Mouse (Mus musculus) hindbrain, embryonic 14.5 days (tissue): ENCODE measurements around the gene Extl1. TPM values are rescaled to one million over a fixed set of nuclear protein-coding genes. Genes with fewer than 3 reads are reported as not detected.

ENCODE experiments used
- ATAC-seq: fragments of 200-750 bp; cut with Nextera tagmentation; 2 replicates; pipeline ENCODE4 v1.8.0; 2017; ENCODE audit warnings: moderate number of reproducible peaks, mild to moderate bottlenecking, moderate TSS enrichment, moderate library complexity; ENCODE audit not compliant: low FRiP score
- DNase-seq: peaks from one replicate; pipeline ENCODE4 v3.0.0-alpha.2; 2015; ENCODE audit warnings: low spot score
- H3K27ac ChIP-seq: fragments of 300-500 bp; sonication (generic); 2 replicates; pipeline ENCODE4 v1.5.1; 2014; ENCODE audit warnings: mild to moderate bottlenecking, moderate library complexity
- H3K27me3 ChIP-seq: fragments of 300-500 bp; sonication (generic); 2 replicates; pipeline ENCODE4 v1.6.1; 2014; ENCODE audit warnings: mild to moderate bottlenecking, low read length, mixed read lengths; ENCODE audit not compliant: control insufficient read depth, insufficient read depth
- H3K36me3 ChIP-seq: fragments of 300-500 bp; sonication (generic); replicated peaks from 2 replicates; pipeline ENCODE4 v1.6.1; 2014; ENCODE audit not compliant: control insufficient read depth, insufficient read depth
- H3K4me1 ChIP-seq: fragments of 300-500 bp; sonication (generic); replicated peaks from 2 replicates; pipeline ENCODE4 v1.6.1; 2014; ENCODE audit warnings: antibody characterized with exemption, low read length, mixed read lengths; ENCODE audit not compliant: control insufficient read depth, insufficient read depth
- H3K4me2 ChIP-seq: fragments of 300-500 bp; sonication (generic); replicated peaks from 2 replicates; pipeline ENCODE4 v1.6.1; 2014; ENCODE audit warnings: mild to moderate bottlenecking, moderate library complexity
- H3K4me3 ChIP-seq: fragments of 300-500 bp; sonication (generic); replicated peaks from 2 replicates; pipeline ENCODE4 v1.5.1; 2014; ENCODE audit warnings: mild to moderate bottlenecking, low read length
- H3K9ac ChIP-seq: fragments of 300-500 bp; sonication (generic); 2 replicates; pipeline ENCODE4 v1.6.1; 2014
- H3K9me3 ChIP-seq: fragments of 300-500 bp; sonication (generic); 2 replicates; pipeline ENCODE4 v1.6.1; 2016; ENCODE audit warnings: low read length; ENCODE audit not compliant: control insufficient read depth
- WGBS: fragments of 180-500 bp; shearing (Covaris S2); extraction: QIAGEN DNeasy Blood & Tissue Kit; methylation state at CpG from one replicate; pipeline ENCODE4 v1.1.7; 2014; 5-methylcytosine and 5-hydroxymethylcytosine counted together
- polyA plus RNA-seq: library from polyadenylated mRNA; unstranded; fragments of >200 nt; fragmentation: Nextera tagmentation; extraction: Ambion mirVana; gene quantifications from 2 replicates; pipeline ENCODE4 v1.2.1, GENCODE M21; 2014

Extl1 gene
- polyA plus RNA-seq, 1 experiment from 2014 or later: 0.58 TPM

DNA sequence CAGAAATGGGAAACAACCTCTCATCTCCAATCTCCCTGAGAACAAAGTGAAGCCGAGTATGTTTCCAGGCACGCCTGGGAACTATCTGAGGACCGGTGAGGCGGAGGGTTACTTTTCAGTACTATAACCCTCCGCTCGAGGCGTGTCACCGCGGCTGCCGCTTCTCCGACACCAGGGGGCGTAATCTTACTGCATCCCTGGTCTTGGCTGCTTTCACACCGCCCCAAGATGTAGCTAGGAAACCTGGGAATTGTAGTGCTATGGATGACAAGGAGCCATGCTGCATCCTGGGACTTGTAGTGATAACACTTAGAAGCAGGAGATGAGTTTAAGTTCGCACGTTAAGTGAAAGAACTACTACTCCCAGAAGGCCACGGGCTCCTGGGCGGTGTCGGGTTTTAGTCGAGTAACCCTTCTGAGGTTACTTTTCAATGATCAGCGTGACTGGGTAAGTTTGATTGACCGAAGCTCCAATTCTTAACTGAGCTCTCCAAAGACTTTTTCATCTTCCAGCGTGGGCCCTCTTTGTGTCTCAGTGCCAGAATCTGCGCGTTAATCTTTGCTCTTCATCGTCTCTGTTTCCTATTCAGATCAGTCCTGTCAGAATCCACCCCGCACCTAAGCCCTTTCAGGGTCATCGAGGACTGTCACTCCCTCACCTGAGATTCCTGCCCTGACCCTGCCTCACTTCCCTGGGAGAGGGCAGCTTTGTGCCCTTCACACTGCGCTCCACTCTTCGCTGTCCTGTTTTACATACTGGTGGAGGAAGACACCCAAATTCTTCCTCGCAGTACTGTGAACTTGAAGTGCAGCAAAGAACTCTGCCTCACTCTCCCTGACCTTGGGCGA is 12.6 kb upstream of the Extl1 start, which contains the start of gene Pafah2:
Pafah2 (plus strand) TSS at position 344 of the 849 bp plus-strand sequence.
- Histone ChIP-seq H3K27ac (peak within 1 kb of the TSS; percentile 82), H3K36me3 (no peaks in the 10 kb centered on the region), H3K9me3 (no peaks in the 10 kb centered on the region), H3K4me2 (peak within 1 kb of the TSS; percentile 97), H3K4me1 (peaks cover 26% of the 10 kb centered on the region; the same call in 1 of the 2 replicates), H3K4me3 (peak within 1 kb of the TSS; percentile 49), H3K9ac (peak within 1 kb of the TSS; percentile 63), H3K27me3 (no peaks in the 10 kb centered on the region)
- DNase-seq (peak; percentile 98), ATAC-seq (peak; percentile 98)
- under 1% methylated on average over 31 of the region's 31 CpGs for WGBS

DNA sequence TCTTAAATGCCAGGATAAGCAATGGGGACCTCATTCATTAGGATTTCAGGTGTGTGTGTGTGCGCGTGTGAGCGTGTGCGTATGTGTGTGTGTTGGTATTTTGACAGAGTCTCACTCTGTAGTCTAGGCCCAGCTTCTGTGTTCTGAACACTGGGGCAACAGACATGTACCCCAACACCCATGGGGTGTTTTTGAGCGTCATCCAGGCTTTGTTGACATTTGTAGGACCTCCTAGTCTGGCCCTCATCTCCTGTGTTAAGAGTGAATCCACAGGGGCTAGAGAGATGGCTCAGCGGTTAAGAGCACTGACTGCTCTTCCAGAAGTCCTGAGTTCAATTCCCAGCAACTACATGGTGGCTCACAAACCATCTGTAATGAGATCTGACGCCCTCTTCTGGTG is 11.5 kb upstream of the Extl1 start:
- peaks cover 16% of the 10 kb centered on the region; the same call in 1 of the 2 replicates for H3K4me1 ChIP-seq
- no peak overlapping the region for H3K4me3 ChIP-seq
- no peak overlapping the region; the same call in 1 of the 2 replicates for H3K27ac ChIP-seq
- WGBS: 95% methylated on average over 7 of the region's 7 CpGs
- H3K27me3 ChIP-seq: no peaks in the 10 kb centered on the region
- H3K9ac ChIP-seq: peak overlapping the region; percentile 56; the same call in 1 of the 2 replicates
- H3K36me3 ChIP-seq: no peaks in the 10 kb centered on the region
- ATAC-seq: no peak
- peak overlapping the region; percentile 97 for H3K4me2 ChIP-seq
- no peak for DNase-seq
- no peaks in the 10 kb centered on the region for H3K9me3 ChIP-seq

DNA sequence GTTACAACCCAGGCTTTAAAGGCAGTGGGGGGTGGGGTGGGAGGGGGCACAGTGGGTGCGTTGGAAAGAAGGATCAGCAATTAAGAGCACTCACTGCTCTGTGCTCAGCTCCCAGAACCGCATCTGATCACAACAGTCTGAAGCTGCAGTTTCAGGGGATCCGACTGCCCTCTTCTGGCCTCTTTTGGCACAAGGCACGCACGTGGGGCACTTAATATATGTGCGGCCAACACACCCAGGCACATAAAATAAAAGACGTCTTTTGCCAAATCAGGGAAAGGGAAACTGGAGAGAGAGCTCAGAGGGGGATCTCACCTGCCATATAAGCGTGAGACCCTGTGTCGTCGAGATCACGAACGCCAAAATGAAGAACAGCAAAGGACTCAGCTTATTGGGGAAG is 9.4 kb upstream of the Extl1 start:
- H3K36me3 ChIP-seq: no peaks in the 10 kb centered on the region
- H3K4me2 ChIP-seq: no peak overlapping the region
- no peak for DNase-seq
- no peak for ATAC-seq
- peaks cover 9% of the 10 kb centered on the region; the same call in 1 of the 2 replicates for H3K4me1 ChIP-seq
- WGBS: 21% methylated on average over 12 of the region's 12 CpGs
- H3K27ac ChIP-seq: no peak overlapping the region
- no peak overlapping the region for H3K4me3 ChIP-seq
- H3K9ac ChIP-seq: no peak overlapping the region
- no peaks in the 10 kb centered on the region for H3K9me3 ChIP-seq
- H3K27me3 ChIP-seq: no peaks in the 10 kb centered on the region

GRCm38 (mm10) chr4:134392595-134392994 is 8.9 kb upstream of the Extl1 start:
- no peaks in the 10 kb centered on the region for H3K9me3 ChIP-seq

DNA sequence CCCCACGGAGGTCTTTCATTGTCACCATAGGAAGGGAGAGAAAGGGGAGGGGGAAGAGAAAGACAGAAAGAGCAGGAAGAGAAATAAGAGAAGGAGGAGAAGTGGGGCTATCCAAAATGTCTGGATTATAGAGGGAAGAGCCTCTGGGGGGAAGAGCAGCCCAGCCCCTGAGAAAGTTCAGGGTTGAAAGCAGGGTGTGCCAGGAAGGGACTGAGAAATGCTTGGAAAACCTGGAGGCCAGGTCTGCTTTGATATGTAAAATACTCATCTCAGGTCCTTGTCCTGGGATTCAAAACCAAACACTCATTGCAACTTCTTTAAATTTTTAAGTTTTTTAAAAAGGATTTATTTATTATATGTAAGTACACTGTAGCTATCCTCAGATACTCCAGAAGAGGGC is 8.0 kb upstream of the Extl1 start:
- WGBS: 80% methylated on average over 1 of the region's 1 CpGs
- no peak overlapping the region for H3K4me2 ChIP-seq
- DNase-seq (no peak), ATAC-seq (no peak)
- H3K27ac ChIP-seq: no peak overlapping the region
- H3K9me3 ChIP-seq: no peaks in the 10 kb centered on the region
- H3K4me1 ChIP-seq: peaks cover 3% of the 10 kb centered on the region; the same call in 1 of the 2 replicates
- H3K4me3 ChIP-seq: no peak overlapping the region
- no peaks in the 10 kb centered on the region for H3K27me3 ChIP-seq
- no peak overlapping the region for H3K9ac ChIP-seq
- H3K36me3 ChIP-seq: no peaks in the 10 kb centered on the region

More at GRCm38 (mm10) chr4:134392595-134392994, 8.9 kb upstream of the Extl1 start:
- Histone ChIP-seq H3K36me3 (no peaks in the 10 kb centered on the region), H3K9ac (no peak overlapping the region), H3K27me3 (no peaks in the 10 kb centered on the region), H3K27ac (no peak overlapping the region), H3K4me2 (no peak overlapping the region), H3K4me1 (peaks cover 9% of the 10 kb centered on the region; the same call in 1 of the 2 replicates), H3K4me3 (no peak overlapping the region)
- DNase-seq (no peak), ATAC-seq (no peak)
- WGBS: 14% methylated on average over 8 of the region's 8 CpGs

- DNase-seq: peak; percentile 68
- Histone ChIP-seq H3K4me3 (no peak overlapping the region), H3K4me1 (no peaks in the 10 kb centered on the region), H3K4me2 (no peak overlapping the region), H3K9me3 (no peaks in the 10 kb centered on the region), H3K9ac (no peak overlapping the region), H3K27me3 (no peaks in the 10 kb centered on the region), H3K27ac (no peak overlapping the region), H3K36me3 (no peaks in the 10 kb centered on the region)
- ATAC-seq: no peak
- 11% methylated on average over 5 of the region's 5 CpGs for WGBS
Measured at GRCm38 (mm10) chr4:134388397-134388796, 4.7 kb upstream of the Extl1 start.

DNA sequence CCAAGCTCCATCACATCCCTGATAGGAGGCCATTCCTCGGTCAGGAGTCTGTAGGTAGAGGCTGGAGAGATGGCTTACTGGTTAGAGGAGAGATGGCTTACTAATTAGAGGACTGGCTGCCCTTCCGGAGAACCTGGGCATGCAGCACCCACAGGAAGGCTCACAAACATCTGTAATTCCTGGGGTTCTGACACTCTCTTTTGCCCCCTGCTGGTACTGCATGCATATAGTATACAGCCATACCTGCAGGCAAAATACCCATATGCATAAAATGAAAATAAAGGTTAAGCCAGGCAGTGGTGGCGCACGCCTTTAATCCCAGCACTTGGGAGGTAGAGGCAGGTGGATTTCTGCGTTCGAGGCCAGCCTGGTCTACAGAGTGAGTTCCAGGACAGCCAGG is 3.6 kb upstream of the Extl1 start:
- Histone ChIP-seq H3K4me1 (no peaks in the 10 kb centered on the region), H3K36me3 (no peaks in the 10 kb centered on the region), H3K4me3 (no peak overlapping the region), H3K4me2 (no peak overlapping the region), H3K9me3 (no peaks in the 10 kb centered on the region), H3K27ac (no peak overlapping the region), H3K9ac (no peak overlapping the region), H3K27me3 (no peaks in the 10 kb centered on the region)
- 77% methylated on average over 6 of the region's 6 CpGs for WGBS
- no peak for ATAC-seq
- no peak for DNase-seq

DNA sequence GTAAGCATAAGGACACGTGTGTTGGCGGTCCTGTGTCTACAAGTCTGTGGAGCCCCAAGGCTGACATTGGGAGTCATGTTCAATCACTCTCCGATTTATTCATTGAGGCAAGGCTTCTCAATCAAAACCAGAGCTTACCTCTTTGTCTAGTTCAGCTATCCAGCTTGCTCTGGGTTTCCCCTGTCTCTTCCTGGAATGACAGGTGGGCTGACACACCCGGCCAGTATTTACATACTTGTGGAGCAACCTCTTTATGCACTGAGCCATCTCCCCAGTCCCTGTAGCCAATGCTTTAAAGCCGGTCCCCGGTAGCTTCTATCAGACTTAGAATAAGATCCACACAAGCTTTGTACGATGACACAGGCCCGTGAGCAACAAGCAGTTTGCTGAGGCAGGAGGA is 4.1 kb downstream of the Extl1 start:
- H3K36me3 ChIP-seq: no peaks in the 10 kb centered on the region
- H3K4me2 ChIP-seq: no peak overlapping the region
- WGBS: 84% methylated on average over 8 of the region's 8 CpGs
- ATAC-seq: no peak
- no peak overlapping the region for H3K27ac ChIP-seq
- DNase-seq: no peak
- no peak overlapping the region for H3K4me3 ChIP-seq
- H3K9ac ChIP-seq: no peak overlapping the region
- H3K4me1 ChIP-seq: no peaks in the 10 kb centered on the region
- no peaks in the 10 kb centered on the region for H3K9me3 ChIP-seq
- no peaks in the 10 kb centered on the region for H3K27me3 ChIP-seq

DNA sequence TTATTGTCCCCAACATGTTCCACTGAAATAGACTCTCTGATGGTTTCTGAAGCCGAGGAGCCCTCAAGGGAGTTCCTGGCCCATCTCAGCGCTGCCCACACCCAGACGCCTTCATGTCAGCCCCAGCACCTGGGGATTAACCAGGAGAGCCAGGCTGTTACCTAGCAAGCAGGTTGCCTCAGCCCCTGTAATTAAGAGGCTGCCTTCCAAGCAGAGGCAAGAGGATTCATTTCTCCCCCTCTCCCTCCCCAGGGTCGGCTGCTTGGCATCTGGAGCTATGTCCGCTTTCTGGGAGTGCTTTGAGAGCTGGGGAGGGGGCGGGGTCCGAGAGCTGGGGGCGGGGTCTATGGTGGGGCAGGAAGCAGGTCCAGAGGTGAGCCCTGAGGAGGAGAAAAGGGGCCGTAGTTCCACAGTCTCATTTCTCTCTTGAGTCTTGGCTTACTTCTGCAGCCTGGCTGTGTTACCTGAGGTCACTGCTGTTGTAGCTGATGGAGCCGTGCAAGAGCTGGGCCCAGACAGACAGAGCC is 5.5 kb downstream of the Extl1 start:
- WGBS: 39% methylated on average over 10 of the region's 10 CpGs
- no peak overlapping the region for H3K9ac ChIP-seq
- ATAC-seq (no peak), DNase-seq (no peak)
- no peaks in the 10 kb centered on the region for H3K36me3 ChIP-seq
- H3K4me2 ChIP-seq: no peak overlapping the region
- no peaks in the 10 kb centered on the region for H3K4me1 ChIP-seq
- no peaks in the 10 kb centered on the region for H3K9me3 ChIP-seq
- no peak overlapping the region for H3K4me3 ChIP-seq
- no peak overlapping the region for H3K27ac ChIP-seq
- H3K27me3 ChIP-seq: no peaks in the 10 kb centered on the region
